Mouse (Mus musculus): ENCODE data around the gene Nkpd1. TPM values are rescaled to one million over a fixed set of nuclear protein-coding genes. Genes with fewer than 3 reads are reported as not detected.
A peak's percentile ranks its signal among the peaks of the same experiment; 100 is the strongest.

Nkpd1 gene
- polyA plus RNA-seq, 1 experiment: 1.1 TPM

DNA sequence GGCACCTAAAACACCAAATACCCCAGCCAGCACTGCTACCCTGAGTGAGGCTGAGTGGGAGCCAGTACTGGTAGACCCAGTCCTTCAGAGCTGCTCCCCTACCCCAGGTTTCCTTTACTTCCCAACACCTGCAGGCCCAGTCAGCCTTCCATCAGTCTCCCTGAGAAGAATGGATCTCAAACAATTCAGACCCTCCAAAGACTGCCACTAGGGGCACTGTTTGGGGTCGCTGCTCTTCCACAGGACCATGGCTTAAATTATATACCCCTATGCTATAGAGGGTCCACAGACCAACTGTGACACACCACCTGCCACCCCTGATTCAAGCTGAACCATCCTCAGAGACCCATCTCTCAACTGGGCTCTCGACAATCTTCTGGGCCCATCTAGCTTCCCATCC is 41.3 kb downstream of the Nkpd1 start:
- Histone ChIP-seq H3K4me1 (replicated peaks; ENCODE audit: control insufficient read depth, insufficient read depth, low read length) (peaks cover 27% of the 10 kb centered on the region), H3K27me3 (ENCODE audit: control insufficient read depth, insufficient read depth, low read length) (no peaks in the 10 kb centered on the region), H3K4me3 (ENCODE audit: control insufficient read depth, insufficient read depth, low read length) (no peak overlapping the region), H3K27ac (ENCODE audit: control insufficient read depth, insufficient read depth, low read length) (no peak overlapping the region), H3K36me3 (ENCODE audit: control insufficient read depth, insufficient read depth, low read length) (peaks cover 2% of the 10 kb centered on the region; the same call in 1 of the 2 replicates)
- WGBS: 88% methylated on average over 2 of the region's 2 CpGs
- peak; percentile 35 for DNase-seq
- TF ChIP-seq POLR2A (IDR thresholded peaks at IDR 0.05; ENCODE audit: control insufficient read depth, extremely low read depth, insufficient read depth, low read length, poor library complexity) (no peak), CTCF (IDR thresholded peaks at IDR 0.05; ENCODE audit: borderline replicate concordance, control insufficient read depth, extremely low read depth, insufficient read depth, low read length, poor library complexity) (no peak)

DNA sequence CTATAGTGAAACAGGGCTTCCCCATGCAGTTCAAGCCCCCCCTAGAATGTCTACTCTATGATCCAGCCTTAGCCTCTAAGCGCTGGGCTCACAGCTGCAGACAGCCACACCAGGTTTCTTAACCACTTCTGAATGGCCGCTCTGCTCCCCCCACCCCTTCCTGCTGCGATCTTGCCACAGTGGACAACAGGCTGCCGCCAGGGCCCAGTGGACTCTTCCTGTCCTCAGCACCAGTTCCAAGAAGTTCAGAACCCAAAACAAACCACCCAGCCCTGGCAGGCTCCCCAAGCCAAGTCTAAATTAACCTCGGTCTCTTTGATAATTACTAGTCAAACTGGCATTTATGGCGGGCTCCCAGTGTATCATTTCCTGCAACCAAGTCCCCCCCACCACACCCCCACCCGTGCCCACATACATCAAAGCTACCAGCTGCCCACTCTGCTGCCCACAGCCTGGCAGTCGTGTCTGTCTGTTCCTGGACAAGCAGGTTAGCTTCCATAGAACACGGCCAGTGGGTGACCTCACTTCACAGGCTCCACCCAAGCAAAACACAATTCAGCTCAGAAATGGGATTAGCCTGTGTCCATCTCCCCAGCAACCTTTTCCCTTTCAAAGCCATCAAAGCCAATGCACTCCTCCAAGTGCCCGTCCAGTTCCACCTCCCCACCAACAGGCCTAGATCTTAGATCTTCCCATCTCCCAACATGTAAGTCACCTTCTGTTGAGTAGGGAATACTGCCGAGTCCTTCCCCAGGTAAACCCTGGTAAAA is 43.0 kb downstream of the Nkpd1 start:
- no peak for DNase-seq
- Histone ChIP-seq H3K4me3 (ENCODE audit: control insufficient read depth, insufficient read depth, low read length) (peak overlapping the region; percentile 96), H3K4me1 (replicated peaks; ENCODE audit: control insufficient read depth, insufficient read depth, low read length) (peaks cover 27% of the 10 kb centered on the region), H3K27me3 (ENCODE audit: control insufficient read depth, insufficient read depth, low read length) (no peaks in the 10 kb centered on the region), H3K27ac (ENCODE audit: control insufficient read depth, insufficient read depth, low read length) (no peak overlapping the region), H3K36me3 (ENCODE audit: control insufficient read depth, insufficient read depth, low read length) (no peaks in the 10 kb centered on the region)
- 2% methylated on average over 11 of the region's 11 CpGs for WGBS
- TF ChIP-seq CTCF (IDR thresholded peaks at IDR 0.05; ENCODE audit: borderline replicate concordance, control insufficient read depth, extremely low read depth, insufficient read depth, low read length, poor library complexity) (no peak), POLR2A (IDR thresholded peaks at IDR 0.05; ENCODE audit: control insufficient read depth, extremely low read depth, insufficient read depth, low read length, poor library complexity) (no peak)

DNA sequence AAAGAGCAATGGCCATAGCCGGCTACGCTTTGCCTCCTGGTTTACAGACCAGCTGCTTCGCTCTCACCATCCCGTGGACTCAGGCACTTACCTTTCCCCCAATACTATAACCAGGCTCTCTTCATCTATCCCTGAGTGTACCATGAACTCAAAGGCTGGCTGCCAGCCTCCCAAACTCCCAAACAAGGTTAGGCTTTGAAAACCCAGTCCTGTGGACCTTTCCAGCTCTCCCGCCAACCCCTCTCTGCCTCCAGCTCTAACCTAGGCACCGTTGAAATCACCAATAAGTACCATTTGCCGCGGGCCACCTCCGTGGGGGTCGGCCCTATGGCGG is 43.8 kb downstream of the Nkpd1 start:
- under 1% methylated on average over 11 of the region's 11 CpGs for WGBS
- H3K27me3 ChIP-seq (ENCODE audit: control insufficient read depth, insufficient read depth, low read length): no peaks in the 10 kb centered on the region

DNA sequence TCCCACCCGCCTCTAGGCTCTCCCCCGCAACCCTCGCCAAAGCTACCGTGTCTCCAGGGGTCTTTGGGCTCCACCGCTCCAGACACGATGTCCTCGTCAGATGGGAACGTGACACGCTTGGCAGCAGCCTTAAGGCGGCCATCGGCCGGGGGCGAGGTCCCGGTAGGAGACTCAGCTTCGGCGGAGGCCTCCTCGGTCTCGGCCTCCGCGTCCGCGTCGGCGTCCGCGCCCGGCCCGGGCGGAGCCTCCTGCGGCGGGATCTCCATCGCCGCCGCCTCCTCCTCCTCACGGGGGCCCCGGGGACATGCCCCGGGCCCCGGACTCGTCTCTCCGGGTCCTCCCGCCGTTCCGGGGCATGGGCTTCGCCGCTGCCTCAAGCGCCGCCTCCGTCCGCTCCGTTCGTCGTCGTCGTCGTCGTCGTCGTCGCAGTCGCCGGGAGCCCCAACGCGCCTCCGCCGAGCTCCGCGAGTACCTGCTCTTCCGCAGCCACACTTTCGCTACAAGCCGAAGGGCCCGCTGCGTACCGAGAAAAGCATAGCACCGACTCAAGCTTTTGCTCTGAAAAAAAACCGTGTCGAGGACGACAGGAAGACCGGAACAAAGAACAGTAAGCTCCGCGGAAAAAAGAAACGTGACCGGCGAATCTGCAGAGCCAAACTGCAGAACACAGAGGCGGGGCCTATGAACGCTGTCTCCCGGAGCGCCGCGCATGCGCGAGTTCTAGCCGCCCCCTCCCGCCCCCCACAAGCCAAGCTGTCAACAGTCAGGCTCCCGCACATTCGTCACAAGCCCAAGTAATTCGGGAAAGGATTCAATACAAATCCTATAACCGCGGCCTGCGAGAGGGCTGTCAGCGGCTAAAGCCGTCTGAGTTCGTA is 44.4 kb downstream of the Nkpd1 start:
- Histone ChIP-seq H3K4me1 (replicated peaks; ENCODE audit: control insufficient read depth, insufficient read depth, low read length) (peaks cover 27% of the 10 kb centered on the region), H3K27me3 (ENCODE audit: control insufficient read depth, insufficient read depth, low read length) (no peaks in the 10 kb centered on the region), H3K4me3 (ENCODE audit: control insufficient read depth, insufficient read depth, low read length) (peak overlapping the region; percentile 96), H3K27ac (ENCODE audit: control insufficient read depth, insufficient read depth, low read length) (peak overlapping the region; percentile 67; the same call in 1 of the 2 replicates), H3K36me3 (ENCODE audit: control insufficient read depth, insufficient read depth, low read length) (no peaks in the 10 kb centered on the region)
- peak; percentile 83 for DNase-seq
- under 1% methylated on average over 102 of the region's 102 CpGs for WGBS
- TF ChIP-seq POLR2A (IDR thresholded peaks at IDR 0.05; ENCODE audit: control insufficient read depth, extremely low read depth, insufficient read depth, low read length, poor library complexity) (peak; percentile 61), CTCF (IDR thresholded peaks at IDR 0.05; ENCODE audit: borderline replicate concordance, control insufficient read depth, extremely low read depth, insufficient read depth, low read length, poor library complexity) (no peak)

More for the DNA sequence above, 43.8 kb downstream of the Nkpd1 start:
- Histone ChIP-seq H3K36me3 (ENCODE audit: control insufficient read depth, insufficient read depth, low read length) (no peaks in the 10 kb centered on the region), H3K4me1 (replicated peaks; ENCODE audit: control insufficient read depth, insufficient read depth, low read length) (peaks cover 27% of the 10 kb centered on the region), H3K27ac (ENCODE audit: control insufficient read depth, insufficient read depth, low read length) (no peak overlapping the region), H3K4me3 (ENCODE audit: control insufficient read depth, insufficient read depth, low read length) (peak overlapping the region; percentile 96)
- DNase-seq: no peak
- no peak for TF ChIP-seq POLR2A (IDR thresholded peaks at IDR 0.05; ENCODE audit: control insufficient read depth, extremely low read depth, insufficient read depth, low read length, poor library complexity)
- no peak for TF ChIP-seq CTCF (IDR thresholded peaks at IDR 0.05; ENCODE audit: borderline replicate concordance, control insufficient read depth, extremely low read depth, insufficient read depth, low read length, poor library complexity)

DNA sequence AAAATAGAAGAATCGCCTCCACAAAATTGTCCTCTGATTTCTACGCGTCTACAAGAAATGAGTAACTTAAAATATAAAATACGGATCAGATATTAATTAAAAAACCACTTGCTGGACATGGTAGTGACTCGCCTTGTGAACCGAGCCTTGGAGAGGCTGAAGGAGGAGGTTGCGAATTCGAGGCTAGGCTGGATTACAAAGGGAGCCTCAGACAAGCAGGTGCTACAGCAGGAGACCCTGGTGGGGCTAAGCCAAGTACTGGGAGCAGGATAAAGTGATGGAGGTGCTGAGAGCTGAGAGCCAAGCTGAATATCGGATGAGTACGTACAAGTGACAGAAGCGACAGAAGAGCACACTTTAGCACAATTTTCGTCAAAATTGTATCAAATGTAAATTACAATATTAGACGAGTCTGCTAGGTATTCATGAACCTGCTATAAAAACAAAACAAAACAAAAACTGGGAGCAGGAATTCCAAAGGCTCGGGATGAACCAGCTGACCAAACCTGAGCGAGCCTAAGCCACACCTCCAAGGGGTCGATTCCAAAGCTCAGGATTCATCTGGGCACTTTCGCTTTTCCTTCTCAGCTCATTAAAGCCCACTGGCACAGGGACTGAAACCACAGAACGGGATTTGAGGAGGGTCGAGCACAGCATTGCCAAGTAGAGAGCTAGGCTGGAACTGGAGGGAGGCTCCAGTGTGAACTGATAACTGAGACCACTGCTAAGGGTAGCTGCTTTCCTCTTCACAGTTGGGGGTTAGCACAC is 45.2 kb downstream of the Nkpd1 start, which contains the start of gene Ppp1r37:
TSS of gene Ppp1r37 (minus strand) at position 434 of the 768 bp plus-strand sequence.
- WGBS: 11% methylated on average over 19 of the region's 19 CpGs
- no peak for TF ChIP-seq CTCF (IDR thresholded peaks at IDR 0.05; ENCODE audit: borderline replicate concordance, control insufficient read depth, extremely low read depth, insufficient read depth, low read length, poor library complexity)
- no peak for TF ChIP-seq POLR2A (IDR thresholded peaks at IDR 0.05; ENCODE audit: control insufficient read depth, extremely low read depth, insufficient read depth, low read length, poor library complexity)
- Histone ChIP-seq H3K4me3 (ENCODE audit: control insufficient read depth, insufficient read depth, low read length) (peak within 1 kb of the TSS; percentile 96), H3K36me3 (ENCODE audit: control insufficient read depth, insufficient read depth, low read length) (no peaks in the 10 kb centered on the region), H3K4me1 (replicated peaks; ENCODE audit: control insufficient read depth, insufficient read depth, low read length) (peaks cover 27% of the 10 kb centered on the region), H3K27me3 (ENCODE audit: control insufficient read depth, insufficient read depth, low read length) (no peaks in the 10 kb centered on the region), H3K27ac (ENCODE audit: control insufficient read depth, insufficient read depth, low read length) (peak within 1 kb of the TSS; percentile 67; the same call in 1 of the 2 replicates)
- peak; percentile 19 for DNase-seq

DNA sequence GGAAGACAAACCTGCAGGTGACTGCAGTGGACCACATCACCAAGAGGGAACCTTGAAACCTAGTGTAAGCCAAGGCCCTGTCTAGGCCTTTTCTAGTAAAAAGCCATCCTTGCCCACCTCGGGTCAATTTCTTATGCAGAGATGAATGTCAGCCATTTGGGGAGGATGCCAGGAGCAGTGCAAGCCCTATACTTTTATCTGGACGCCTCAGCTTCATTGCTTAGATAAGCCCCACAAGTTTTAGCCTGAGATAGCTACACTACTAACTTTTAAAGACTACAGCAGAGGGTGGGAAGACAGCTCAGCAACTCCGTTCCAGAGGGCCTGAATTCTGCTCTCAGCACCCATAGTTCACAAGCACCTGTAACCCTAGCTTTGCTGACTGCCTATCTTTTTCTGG is 46.2 kb downstream of the Nkpd1 start:
- no peak overlapping the region for H3K27ac ChIP-seq (ENCODE audit: control insufficient read depth, insufficient read depth, low read length)
- H3K4me1 ChIP-seq (replicated peaks; ENCODE audit: control insufficient read depth, insufficient read depth, low read length): peaks cover 25% of the 10 kb centered on the region
- no peaks in the 10 kb centered on the region for H3K27me3 ChIP-seq (ENCODE audit: control insufficient read depth, insufficient read depth, low read length)
- 95% methylated on average over 3 of the region's 3 CpGs for WGBS
- no peak for DNase-seq
- TF ChIP-seq POLR2A (IDR thresholded peaks at IDR 0.05; ENCODE audit: control insufficient read depth, extremely low read depth, insufficient read depth, low read length, poor library complexity) (no peak), CTCF (IDR thresholded peaks at IDR 0.05; ENCODE audit: borderline replicate concordance, control insufficient read depth, extremely low read depth, insufficient read depth, low read length, poor library complexity) (no peak)
- H3K4me3 ChIP-seq (ENCODE audit: control insufficient read depth, insufficient read depth, low read length): no peak overlapping the region
- H3K36me3 ChIP-seq (ENCODE audit: control insufficient read depth, insufficient read depth, low read length): no peaks in the 10 kb centered on the region
